In the genomic region with DNA sequence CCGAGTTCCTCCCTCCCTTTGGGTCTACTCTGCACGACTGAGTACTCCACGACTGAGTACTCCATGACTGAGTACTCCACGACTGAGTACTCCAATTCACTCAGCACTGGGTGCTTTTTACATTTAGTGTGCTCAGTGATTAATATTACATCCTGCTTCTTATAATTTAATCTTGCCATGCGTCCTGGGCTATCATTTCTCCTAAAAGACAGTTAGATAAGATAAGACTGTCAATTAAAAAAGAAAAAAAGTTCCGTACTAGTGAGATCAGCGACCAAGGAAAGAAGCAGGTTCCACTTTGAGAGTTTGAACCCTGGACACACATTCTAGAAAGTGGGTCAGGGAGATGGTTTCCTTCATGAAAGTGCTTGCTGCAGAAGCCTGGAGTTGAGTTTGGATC, we compare ENCODE assay signal across 24 mouse cellular contexts.
DNase-seq lines count a peak whose midpoint lies in the region; ATAC-seq and TF ChIP-seq lines count a peak whose summit lies in the region.
"Had no signal": no experiment of that assay in that cellular context is flagged by ENCODE, and none has a peak within 500 bp of the region (broad histone marks: within the 10 kb centered on the region; RNA-seq: fewer than 3 reads in every experiment).

No protein-coding gene starts in this region.

- H3K4me1 ChIP-seq in intestine, postnatal 0 days (replicated peaks; ENCODE audit: control insufficient read depth, insufficient read depth, low read length) = no peaks in the 10 kb centered on the region
- H3K4me1 ChIP-seq in intestine, embryonic 15.5 days (replicated peaks) = 0 out of 2 replicates have a peak, but pooled peaks cover 5% of the 10 kb centered on the region
- H3K4me1 ChIP-seq in ES-Bruce4 (ENCODE audit: control insufficient read depth, insufficient read depth, low read length) (peaks cover 21% of the 10 kb centered on the region), ES-E14 (ENCODE audit: control insufficient read depth in 2 of 2, insufficient read depth in 2 of 2, low read length in 2 of 2, poor library complexity in 1 of 2) (peaks cover 7 to 31% of the 10 kb centered on the region in 2 experiments; a peak in 3 of 4 replicates)

- no peak for DNase-seq in ES-E14 (ENCODE audit: low read depth, low spot score)
- no peak for DNase-seq in gastrocnemius, postnatal 14 days
- DNase-seq in cerebellum, adult 9-10 months = no peak
- DNase-seq: adrenal gland, adult 8-10 months; adrenal gland, postnatal 14 days; adrenal gland, postnatal 36 days; cerebellum, adult 11-12 months; cerebellum, adult 2 months; cerebellum, adult 9-11 months; cerebellum, postnatal 14 days; cerebellum, postnatal 36 days; embryo, embryonic 11 days; forebrain, postnatal 0 days had no signal

- H3K4me3 ChIP-seq in intestine, postnatal 0 days (ENCODE audit: low read depth, low read length) = no peak overlapping the region
- H3K4me3 ChIP-seq in intestine, embryonic 15.5 days (replicated peaks) = no peak overlapping the region
- H3K4me3 ChIP-seq in ES-Bruce4 (ENCODE audit: low read depth, low read length) (no peak overlapping the region), ES-E14 (ENCODE audit: insufficient read depth in 1 of 2, low read depth in 1 of 2, low read length in 2 of 2, poor library complexity in 1 of 2, severe bottlenecking in 1 of 2) (no peak overlapping the region)
- H3K4me3 ChIP-seq: embryonic facial prominence, embryonic 13.5 days; embryonic facial prominence, embryonic 15.5 days; erythroblast, embryonic 14.5 days; forebrain, embryonic 10.5 days; forebrain, embryonic 12.5 days had no signal

- TF ChIP-seq EP300 in ES-Bruce4 (IDR thresholded peaks at IDR 0.05; ENCODE audit: insufficient read depth, low read depth, low read length) = no peak

- no peak for TF ChIP-seq CTCF in intestine, postnatal 0 days (IDR thresholded peaks at IDR 0.05; ENCODE audit: low read depth)
- no peak for TF ChIP-seq CTCF in ES-Bruce4 (IDR thresholded peaks at IDR 0.05; ENCODE audit: low read depth, low read length)

- no peaks in the 10 kb centered on the region for H3K9me3 ChIP-seq in intestine, postnatal 0 days (ENCODE audit: control insufficient read depth)
- no peaks in the 10 kb centered on the region for H3K9me3 ChIP-seq in intestine, embryonic 15.5 days
- no peaks in the 10 kb centered on the region for H3K9me3 ChIP-seq in ES-Bruce4 (replicated peaks; ENCODE audit: control insufficient read depth, insufficient read depth, low read length, poor library complexity, severe bottlenecking)
- no peaks in the 10 kb centered on the region for H3K9me3 ChIP-seq in ES-E14 (ENCODE audit: control insufficient read depth, insufficient read depth, low read depth, low read length)
- H3K9me3 ChIP-seq: embryonic facial prominence, embryonic 13.5 days; embryonic facial prominence, embryonic 15.5 days; forebrain, embryonic 10.5 days; forebrain, embryonic 12.5 days had no signal

- no peaks in the 10 kb centered on the region for H3K27me3 ChIP-seq in intestine, postnatal 0 days (replicated peaks; ENCODE audit: control insufficient read depth, insufficient read depth, low read length)
- H3K27me3 ChIP-seq in intestine, embryonic 15.5 days (replicated peaks) = no peaks in the 10 kb centered on the region
- H3K27me3 ChIP-seq in ES-Bruce4 (ENCODE audit: control insufficient read depth, insufficient read depth, low read length, poor library complexity, severe bottlenecking) = no peaks in the 10 kb centered on the region
- H3K27me3 ChIP-seq: embryonic facial prominence, embryonic 13.5 days; embryonic facial prominence, embryonic 15.5 days; Patski had no signal

- H3K4me2 ChIP-seq in intestine, postnatal 0 days (replicated peaks; ENCODE audit: low read depth) = no peak overlapping the region
- H3K4me2 ChIP-seq in intestine, embryonic 15.5 days (replicated peaks) = no peak overlapping the region
- H3K4me2 ChIP-seq: embryonic facial prominence, embryonic 13.5 days; embryonic facial prominence, embryonic 15.5 days; forebrain, embryonic 12.5 days had no signal

- no peak for TF ChIP-seq POLR2A in ES-Bruce4 (IDR thresholded peaks at IDR 0.05; ENCODE audit: insufficient read depth, low read length)

- H3K27ac ChIP-seq in intestine, postnatal 0 days (ENCODE audit: low read depth, low read length) = no peak overlapping the region
- H3K27ac ChIP-seq in intestine, embryonic 15.5 days = no peak overlapping the region
- H3K27ac ChIP-seq in ES-Bruce4 (ENCODE audit: insufficient read depth, low read length) (peak overlapping the region; percentile 93), ES-E14 (ENCODE audit: insufficient read depth, low read depth, low read length, poor library complexity, severe bottlenecking) (peak overlapping the region; percentile 83; the same call in 1 of the 2 replicates)
- H3K27ac ChIP-seq: embryonic facial prominence, embryonic 13.5 days; embryonic facial prominence, embryonic 15.5 days had no signal

- ATAC-seq in intestine, postnatal 0 days = peak; percentile 20; the same call in 1 of the 2 replicates
- no peak for ATAC-seq in intestine, embryonic 15.5 days
- ATAC-seq: activated CD4-positive, CD25-positive, alpha-beta regulatory T cell, adult 4 months; forebrain, embryonic 14.5 days; forebrain, postnatal 0 days; Patski had no signal

- WGBS in intestine, postnatal 0 days = 49% methylated on average over 7 of the region's 7 CpGs
- WGBS in intestine, embryonic 15.5 days = 66% methylated on average over 7 of the region's 7 CpGs

- no peak overlapping the region for H3K9ac ChIP-seq in intestine, postnatal 0 days (ENCODE audit: low read depth, low read length)
- no peak overlapping the region for H3K9ac ChIP-seq in intestine, embryonic 15.5 days
- no peak overlapping the region for H3K9ac ChIP-seq in ES-Bruce4 (ENCODE audit: low read depth, poor library complexity, severe bottlenecking)
- H3K9ac ChIP-seq in ES-E14 (ENCODE audit: insufficient read depth, low read depth, low read length, poor library complexity, severe bottlenecking) = peak overlapping the region; percentile 3; the same call in 1 of the 2 replicates
- H3K9ac ChIP-seq: embryonic facial prominence, embryonic 13.5 days; embryonic facial prominence, embryonic 15.5 days; forebrain, embryonic 12.5 days; forebrain, postnatal 0 days had no signal

- in situ Hi-C loops in ES-E14 (cut with MboI; ENCODE audit: low sequenced_read_pairs in 2 of 2, unreplicated experiment in 2 of 2) = no loop called here

- intact Hi-C loops in gastrocnemius, postnatal 14 days (cut with DNase I; ENCODE audit: low total_unique reads) = no loop called here

- no peaks in the 10 kb centered on the region for H3K36me3 ChIP-seq in intestine, postnatal 0 days (ENCODE audit: control insufficient read depth, insufficient read depth)
- no peaks in the 10 kb centered on the region for H3K36me3 ChIP-seq in intestine, embryonic 15.5 days
- no peaks in the 10 kb centered on the region for H3K36me3 ChIP-seq in ES-Bruce4 (ENCODE audit: control insufficient read depth, insufficient read depth, low read length, poor library complexity, severe bottlenecking)
- H3K36me3 ChIP-seq in ES-E14 (ENCODE audit: control insufficient read depth, insufficient read depth, low read length, poor library complexity, severe bottlenecking) = no peaks in the 10 kb centered on the region
- H3K36me3 ChIP-seq: embryonic facial prominence, embryonic 13.5 days; embryonic facial prominence, embryonic 15.5 days; forebrain, embryonic 10.5 days; forebrain, embryonic 12.5 days had no signal

TF ChIP-seq in ES-E14, 5 proteins besides CTCF, POLR2A, EP300 and RAD21:
- TF ChIP-seq ZC3H11A (IDR thresholded peaks at IDR 0.05; ENCODE audit: borderline replicate concordance, low read depth, low read length) (no peak), HCFC1 (IDR thresholded peaks at IDR 0.05; ENCODE audit: borderline replicate concordance, insufficient read depth, low read length) (no peak), ZNF384 (IDR thresholded peaks at IDR 0.05; ENCODE audit: low read depth, low read length) (no peak), CHD2 (IDR thresholded peaks at IDR 0.05; ENCODE audit: low read depth, low read length) (no peak), MAFK (IDR thresholded peaks at IDR 0.05; ENCODE audit: insufficient read depth, low read depth, low read length) (no peak)

Comparison
In these comparisons a context has a peak if more than half of its experiments do, and no peak if none do; other contexts are left out.
1. H3K27ac ChIP-seq: peak in ES-Bruce4 (single experiment) and ES-E14 (single experiment); none in intestine, postnatal 0 days (single experiment) and intestine, embryonic 15.5 days (single experiment).